Mouse (Mus musculus) ovary, postnatal 10 days (tissue): ENCODE data around the gene Moap1.
A peak's percentile ranks its signal among the peaks of the same experiment; 100 is the strongest.

Source experiments
- DNase-seq: peaks from one replicate; pipeline ENCODE4 v3.0.0; 2022; ENCODE audit warnings: low spot score

Moap1 gene

DNA sequence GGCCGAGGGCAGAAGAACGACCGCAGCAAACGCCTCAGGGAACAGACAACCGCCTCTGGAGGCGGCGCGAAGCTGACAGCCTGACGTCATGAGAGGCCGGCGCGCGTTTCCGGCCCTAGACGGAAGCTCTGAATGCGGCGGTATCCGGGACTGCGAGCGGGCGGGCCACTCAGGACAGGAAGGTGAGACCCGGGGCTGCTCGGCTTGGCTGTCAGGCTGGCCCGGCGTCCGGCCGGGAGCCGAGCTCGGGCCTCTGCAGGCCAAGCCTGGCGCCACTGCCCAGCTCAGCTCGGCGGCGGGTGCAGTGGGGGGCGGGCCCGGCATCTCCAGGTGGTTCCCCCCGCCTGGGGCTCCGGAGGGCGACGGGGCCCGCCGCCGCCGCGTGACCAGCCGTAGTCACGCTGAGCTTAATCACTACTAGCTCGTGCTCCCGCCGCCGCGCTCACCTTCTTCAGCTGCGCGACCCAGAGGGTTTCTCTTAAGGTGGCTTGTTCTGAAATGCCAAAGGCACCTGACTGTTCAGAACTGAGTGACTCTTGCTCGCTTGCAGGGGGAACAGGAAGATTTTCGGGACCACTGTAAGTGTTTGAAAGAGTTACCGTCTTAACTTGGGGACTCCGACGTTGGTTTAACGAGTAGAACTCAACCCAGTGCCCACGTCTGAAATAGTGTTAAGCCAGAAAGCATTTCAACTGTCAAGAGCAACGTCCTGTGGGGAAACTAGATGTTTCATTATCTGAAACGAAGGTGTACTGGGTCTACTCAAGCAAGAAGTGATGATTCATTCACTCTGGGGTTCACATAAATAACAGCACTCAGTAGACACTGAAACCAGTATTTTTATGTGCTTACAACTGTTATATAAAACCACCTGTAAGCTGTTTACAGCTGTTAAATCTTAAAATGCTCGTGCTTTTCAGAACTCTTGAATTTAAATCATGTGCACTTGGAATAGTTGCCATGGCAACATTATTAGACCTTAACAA, at the start of gene Moap1, which contains the start of gene Tmem251:
Gene Moap1, minus strand, starts transcription at position 73 of the 986 bp plus-strand sequence.
Gene Tmem251, plus strand, starts transcription at position 174 of the 986 bp plus-strand sequence.
- peak; percentile 68 for DNase-seq

DNA sequence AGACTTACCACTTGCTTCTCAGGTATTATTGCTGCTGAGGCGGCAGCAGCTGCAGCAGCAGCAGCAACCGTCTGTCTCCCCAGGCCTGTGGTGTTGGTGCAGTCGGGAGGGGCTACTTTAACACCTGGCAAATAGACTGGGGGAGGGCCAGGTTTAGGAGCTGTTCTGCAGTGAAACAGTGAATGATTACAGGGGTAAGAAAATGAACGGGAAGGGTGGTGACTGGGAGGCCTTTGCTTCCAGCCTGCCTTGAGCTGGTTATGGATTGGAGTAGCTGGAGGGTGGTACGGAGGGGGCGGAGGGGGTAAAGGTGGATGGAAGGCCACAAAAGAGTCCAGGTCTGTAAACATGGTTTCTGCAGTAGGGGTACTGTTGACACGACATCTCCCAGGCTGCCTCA, 44.5 kb upstream of the Moap1 start:
- DNase-seq = no peak

DNA sequence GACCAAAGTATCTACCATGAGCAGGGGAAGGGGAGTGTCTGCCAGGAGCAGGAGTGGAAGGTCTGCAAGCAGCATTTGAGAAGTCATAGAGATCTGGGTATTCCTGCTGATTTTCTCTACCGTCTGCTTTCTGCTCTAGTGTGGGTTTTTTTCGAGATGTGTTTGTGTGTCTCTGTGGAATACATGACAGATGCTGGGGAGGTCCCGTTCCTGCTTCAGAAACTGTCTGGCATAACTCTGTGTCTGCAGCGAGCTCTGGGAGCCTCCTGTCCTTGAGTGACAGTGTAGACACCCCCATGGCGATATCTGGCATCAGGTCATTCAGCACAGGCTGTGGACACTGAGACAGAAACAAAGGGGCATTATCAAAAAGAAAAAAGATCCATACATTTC, 42.1 kb upstream of the Moap1 start:
- DNase-seq = no peak

DNA sequence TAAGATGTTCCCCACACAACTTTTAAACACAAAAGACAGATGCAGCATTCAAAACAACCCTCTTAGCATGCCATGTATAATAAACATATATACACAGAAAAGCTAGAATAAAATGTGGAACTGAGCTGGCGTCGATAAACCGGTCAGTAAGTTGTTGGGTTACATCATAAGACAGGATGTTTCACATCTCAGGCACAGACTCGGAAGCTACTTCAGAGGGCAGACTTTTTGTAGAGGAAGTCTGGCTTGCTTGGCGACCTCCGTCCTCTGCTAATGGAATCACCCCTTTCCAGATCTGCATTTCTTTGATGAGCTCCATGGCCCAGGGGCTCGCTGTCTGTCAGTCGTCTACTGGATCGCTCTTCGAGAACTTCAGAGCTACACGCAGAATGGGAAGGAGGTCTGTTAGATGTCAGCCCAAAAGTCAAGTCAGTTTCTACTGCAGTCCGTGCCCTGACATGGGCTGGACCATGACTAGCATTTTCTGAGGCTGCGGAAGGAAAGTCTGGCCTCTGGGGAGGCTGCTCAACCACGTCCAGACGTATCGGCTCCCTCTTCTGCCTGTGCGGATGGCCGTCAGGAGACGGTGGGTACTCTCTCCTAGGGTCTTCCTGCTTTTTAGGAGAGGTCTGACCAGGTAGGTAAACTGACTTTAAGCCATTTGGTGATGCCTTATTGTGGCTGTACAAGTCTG, 41.6 kb upstream of the Moap1 start:
- DNase-seq = no peak

DNA sequence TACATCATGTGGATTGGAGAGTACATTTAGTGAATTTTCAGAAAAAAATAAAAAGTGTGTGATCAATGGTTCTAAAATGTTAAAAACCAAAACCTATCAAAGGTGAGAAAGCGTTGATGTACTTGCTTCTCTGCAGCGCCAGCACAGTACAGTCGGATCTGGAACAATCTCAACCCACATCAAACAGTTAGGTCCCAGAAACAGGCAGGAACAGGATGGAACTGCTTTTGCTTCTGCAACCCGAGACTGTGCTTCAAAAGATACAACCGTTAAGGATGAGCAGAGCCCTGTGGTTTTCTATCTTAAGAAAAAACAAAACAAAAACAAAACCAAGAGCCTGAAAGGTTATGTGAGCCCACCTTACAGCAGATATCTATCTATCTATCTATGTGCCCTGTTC, 39.4 kb upstream of the Moap1 start:
- no peak for DNase-seq

DNA sequence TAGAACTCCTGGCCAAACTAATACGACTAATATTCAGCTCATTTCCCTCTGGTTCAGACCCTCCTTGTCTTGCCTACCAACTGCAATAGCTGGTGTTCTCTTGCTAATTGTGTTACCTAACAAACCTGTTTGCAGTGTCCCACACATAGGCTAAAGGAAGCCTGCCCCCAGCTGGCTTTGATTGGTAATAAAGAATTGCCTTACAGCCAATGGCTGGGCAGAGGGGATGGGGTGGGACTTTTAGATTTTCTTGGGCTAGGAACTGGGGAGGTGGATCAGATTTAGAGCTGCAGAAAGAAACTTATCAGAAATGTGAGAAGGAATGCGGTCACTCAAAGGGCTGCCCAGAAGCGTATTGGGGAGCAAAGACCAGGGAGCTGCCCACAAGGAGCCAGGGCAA, 36.0 kb upstream of the Moap1 start:
- DNase-seq = no peak

DNA sequence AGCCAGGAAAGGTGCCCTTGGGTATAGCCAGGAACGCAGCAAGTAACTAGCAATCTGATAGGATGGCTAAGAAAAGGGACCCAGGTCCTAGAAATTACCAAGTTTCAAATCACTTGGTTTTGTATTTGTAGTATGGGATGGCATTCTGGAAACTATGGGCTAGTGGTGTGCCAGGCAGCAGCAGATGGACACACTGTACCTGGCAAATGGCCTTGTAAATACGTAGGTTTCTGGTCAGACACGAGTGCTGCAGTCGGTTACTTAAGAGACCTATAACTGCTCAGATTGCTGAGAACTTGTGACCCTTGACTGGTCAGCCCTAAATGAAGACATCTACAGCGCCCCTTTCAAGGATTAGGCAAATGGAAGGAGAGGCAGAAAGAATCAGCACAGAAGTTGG, 34.7 kb upstream of the Moap1 start:
- no peak for DNase-seq

DNA sequence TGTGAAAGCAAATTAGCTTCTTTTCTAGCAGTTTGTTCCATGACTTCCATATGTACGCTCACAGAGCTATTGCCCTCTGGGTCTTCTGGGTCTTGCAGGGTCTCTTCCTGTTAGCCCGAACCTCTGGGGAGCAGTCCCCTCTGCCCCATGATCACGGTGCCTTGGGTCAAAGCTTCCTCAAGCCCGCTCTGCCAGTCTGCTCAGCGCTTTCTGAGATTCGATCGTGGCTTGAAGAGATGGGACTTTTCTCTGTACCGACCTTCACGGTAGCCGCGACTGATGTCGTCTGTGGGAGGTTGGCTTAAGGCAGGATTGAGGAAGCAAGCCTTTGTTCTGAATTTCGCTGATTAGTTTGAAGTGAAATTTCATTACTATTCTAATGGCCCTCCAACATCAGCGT, 32.6 kb upstream of the Moap1 start:
- no peak for DNase-seq

DNA sequence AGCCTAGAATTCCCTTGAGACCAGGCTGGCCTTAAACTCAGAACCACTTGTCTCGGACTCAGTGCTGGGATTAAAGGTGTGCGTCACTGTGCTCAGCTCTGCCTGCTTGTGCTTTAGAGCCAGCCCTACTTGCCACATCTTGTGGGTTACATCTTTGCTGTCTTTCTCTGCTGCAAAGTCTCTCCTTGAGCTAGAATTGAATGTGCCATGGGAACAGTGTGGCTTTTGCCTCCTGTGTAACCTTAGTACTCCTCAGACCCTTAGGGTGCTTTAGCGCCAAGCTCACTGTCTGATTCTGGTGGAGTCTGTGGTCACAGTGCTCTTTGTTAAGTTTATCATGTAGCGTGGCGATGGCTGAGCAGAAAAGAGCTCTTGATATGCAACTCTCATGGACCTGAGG, 29.2 kb upstream of the Moap1 start:
- no peak for DNase-seq

DNA sequence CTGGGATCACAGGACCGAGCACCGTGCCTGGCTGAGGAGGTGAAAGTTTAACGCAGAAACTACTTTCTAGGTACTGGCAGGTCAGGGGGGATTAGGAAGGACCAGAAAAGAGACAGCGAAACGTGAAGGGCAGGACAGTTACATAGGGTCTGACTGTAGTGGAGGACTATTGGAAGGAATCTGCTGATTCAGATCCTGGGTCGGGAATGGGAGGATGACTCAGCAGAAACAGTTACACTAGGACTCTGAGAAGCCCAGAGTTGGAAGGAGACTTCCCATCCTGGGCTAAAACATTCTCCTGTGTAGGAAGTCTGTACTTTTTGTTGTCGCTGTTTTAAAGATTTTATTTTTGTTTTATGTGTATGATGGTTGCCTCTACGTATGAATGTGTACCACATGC, 28.1 kb upstream of the Moap1 start:
- no peak for DNase-seq

DNA sequence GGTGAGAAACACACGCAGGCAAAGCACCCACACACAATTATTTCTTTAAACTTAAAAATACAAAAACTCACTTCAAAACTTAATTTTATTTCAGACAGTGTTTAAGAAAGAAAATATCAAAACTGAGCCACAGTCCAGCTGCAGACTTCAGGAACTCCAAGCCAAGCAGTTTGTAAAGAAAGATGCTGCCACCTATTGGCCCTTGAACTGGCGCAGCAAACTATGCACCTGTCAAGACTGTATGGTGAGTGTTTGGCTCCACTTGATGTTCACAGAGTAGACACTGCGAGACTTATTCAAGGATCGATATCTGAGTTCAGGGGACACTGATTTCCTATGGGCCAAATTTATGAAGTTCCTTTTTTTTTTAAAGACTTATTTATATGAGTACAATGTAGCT, 25.5 kb upstream of the Moap1 start:
- no peak for DNase-seq

DNA sequence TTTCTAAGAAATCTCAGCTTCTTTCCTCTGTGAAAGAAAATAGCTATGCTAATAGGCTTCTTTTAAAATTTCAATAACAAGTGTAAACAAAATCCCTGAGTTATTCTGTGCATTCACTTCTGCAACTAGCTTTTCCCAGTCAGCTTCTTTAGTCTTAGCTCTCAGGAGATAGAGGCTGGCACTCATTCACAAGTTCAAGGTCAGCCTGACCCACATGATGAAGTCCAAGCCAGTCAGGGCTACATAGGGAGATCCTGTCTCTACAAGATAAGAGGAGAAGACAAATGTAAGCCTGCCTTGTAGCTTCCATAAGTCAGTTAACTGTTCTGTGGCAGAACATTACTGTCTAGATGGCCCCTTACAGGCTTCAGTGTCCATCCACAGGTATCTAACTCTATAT, 20.2 kb upstream of the Moap1 start:
- no peak for DNase-seq

DNA sequence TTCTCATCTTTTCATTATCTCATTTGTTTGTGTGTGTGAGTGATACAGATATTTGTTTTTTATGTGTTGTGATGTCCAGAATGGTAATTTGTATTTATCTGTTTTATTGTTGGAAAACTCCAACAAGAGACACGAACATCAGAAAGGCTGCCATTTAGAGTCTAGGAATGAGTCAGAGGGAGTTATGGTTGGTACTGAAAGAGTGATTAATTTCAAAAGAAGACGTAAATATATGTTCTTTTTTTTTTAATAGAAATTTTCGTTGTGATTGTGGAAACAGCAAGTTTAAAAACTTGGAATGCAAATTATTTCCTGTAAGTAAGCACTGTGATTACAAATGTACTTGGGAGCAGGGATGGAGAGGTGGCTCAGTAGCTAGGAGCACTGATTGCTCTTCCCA, 18.2 kb upstream of the Moap1 start:
- DNase-seq = no peak

DNA sequence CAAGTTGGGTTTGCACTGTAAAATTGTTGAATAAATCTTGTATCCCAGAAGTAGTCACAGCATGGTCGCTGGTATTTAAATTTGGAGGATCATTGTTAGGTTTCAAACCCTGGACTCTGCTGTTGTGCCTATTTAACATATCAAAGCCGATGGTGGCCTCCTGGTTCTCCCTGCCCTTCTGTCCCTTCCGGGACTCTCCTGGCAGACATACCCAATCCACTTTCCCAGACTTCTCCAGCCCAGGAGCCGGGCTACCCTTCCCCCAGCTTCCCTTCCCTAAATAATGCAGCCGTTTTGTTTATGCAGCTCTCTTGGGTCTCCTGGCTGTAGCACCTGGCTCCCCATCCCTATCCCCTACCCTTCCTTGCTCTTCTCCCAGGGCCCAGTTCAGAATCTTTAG, 15.5 kb upstream of the Moap1 start:
- DNase-seq = no peak

DNA sequence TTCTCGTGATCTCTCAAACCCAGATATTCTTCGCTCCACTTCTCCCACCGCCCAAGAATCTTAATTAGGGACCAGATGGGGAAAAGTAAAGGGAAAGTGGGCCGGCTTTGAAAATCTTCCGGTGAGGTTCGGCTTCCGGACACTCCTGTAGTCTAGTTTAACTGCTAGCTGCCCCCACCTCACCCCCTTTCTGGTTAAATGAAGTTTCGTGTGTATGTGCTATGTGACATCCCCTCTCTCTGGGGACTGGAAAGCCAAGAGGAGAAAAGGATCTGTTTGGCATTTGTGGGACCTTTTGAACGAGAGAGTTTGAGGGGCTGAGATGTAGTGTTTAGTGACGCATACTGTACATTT, 14.9 kb upstream of the Moap1 start, which contains the start of gene Gm20604:
Gene Gm20604, minus strand, starts transcription at position 270 of the 354 bp plus-strand sequence.
- no peak for DNase-seq

DNA sequence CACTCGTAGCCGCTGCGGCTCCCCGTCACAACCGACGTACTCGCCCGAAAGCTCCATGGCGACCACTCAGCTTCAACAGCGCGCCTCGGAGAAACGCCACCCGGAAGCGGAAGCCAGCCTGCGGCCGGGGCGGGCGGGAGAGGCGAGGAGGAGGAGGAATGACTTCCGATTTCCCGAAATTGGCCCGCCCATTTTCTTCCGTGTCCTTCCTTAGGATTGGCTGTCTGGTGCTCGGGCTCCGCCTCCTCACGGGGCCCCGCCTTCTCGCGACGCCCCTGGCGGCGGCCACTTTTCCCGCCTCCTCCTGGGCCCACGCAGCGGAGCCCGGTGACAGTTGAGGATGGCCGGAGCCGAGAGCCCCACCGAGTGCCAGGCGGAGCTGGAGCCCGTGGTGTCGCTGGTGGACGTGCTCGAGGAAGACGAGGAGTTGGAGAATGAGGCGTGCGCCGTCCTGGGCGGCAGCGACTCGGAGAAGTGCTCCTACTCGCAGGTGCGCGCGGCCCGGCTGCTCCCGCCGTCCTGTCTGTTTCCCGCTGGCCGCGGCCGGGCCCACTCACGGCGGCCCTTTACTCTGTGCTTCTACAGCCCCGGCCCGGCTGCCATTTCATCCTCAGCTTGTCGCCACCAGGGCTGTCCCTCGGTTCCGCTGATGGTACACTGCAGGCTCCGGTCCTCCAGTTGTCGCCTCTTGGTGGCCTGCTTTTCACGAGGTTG, 14.4 kb upstream of the Moap1 start, which contains the start of the genes Gm28051, Gon7 and Ubr7:
Gene Gm28051, minus strand, starts transcription at position 77 of the 714 bp plus-strand sequence.
Gene Gon7, minus strand, starts transcription at position 115 of the 714 bp plus-strand sequence.
Gene Ubr7, plus strand, starts transcription at position 279 of the 714 bp plus-strand sequence.
- peak; percentile 91 for DNase-seq

DNA sequence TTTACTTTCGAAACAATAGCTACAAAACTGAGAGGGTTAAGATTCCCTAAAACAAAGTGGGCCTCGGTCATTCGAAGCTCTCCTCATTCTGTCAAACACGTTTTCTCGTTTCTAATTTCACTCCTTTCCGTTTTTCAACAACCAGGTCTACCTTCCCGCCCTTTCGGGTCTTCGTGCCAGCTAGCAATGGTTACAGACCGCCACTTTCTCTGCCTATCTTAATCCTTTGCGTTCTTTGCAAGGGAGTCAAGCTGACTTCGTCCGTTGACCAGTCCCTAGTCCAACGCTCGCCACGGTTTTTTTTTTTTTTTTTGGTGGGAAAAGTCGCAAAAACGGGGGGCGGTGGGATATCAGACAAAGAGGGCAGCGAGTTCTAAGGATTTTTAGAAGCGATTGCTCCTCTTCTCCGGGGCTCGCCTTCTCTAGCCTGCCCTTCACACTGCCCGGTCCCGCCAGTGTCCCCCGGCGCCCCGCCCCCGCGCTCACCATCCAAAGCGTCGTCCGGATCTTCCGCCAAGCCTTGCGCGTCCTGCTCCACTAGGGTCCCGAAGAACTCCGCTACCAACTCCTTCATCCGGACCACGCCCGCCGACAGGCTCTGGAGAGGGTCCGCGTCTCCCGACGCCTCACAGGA, 13.7 kb upstream of the Moap1 start:
- no peak for DNase-seq

DNA sequence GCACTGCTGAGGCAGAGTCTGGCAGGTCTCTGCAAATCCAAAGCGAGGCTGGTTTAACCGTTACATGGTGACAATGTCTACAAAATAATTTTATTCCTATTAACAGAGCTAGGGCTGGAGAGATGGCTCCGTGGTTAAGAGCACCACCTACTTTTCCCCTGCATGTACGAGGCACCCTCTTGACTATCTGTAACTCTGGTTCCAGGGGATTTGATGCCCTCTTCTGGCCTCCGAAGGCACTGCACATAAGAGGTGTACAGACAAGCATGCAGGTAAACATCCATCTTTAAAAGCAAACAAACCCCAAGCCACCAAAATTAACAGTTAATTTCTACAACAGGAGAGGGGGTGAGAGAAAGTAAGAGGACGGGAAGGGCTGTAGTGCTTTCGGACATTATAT, 12.8 kb upstream of the Moap1 start:
- no peak for DNase-seq

DNA sequence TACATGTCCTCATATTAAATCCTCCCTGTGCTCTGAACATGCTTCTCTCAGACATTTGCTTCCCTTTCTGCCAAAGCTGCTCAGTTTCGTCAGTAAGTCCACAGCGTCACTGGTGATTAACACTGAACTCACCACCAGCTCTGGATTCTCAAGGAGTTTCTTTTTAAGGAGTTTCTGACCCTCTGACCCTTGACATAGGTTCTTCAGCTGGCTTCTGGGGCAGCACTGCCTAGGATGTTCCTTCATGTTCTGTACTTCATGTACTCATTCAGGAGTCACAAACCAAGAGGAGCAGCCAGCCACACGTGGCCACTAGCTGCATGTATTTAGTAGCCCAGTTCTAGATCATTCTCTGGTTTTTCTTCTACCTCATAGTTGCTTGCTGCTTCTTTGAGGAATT, 4.8 kb upstream of the Moap1 start:
- DNase-seq = no peak

DNA sequence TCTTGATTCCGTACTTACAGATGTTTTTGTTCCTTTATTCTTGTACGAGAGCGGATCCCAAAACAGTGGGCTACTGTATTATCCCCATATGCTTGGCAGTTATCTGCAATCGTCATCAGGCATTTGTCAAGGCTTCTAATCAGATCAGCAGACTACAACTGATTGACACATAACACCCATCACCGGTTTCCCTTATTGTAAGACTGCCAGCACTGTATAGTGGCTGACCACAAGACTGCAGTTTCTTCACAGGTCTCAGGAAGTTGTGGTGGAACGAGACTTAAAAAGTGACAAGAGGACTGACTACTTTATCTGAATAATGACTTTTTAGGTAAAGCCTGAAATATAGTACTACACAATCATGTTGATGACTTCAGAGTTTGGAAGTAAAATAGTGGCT, 1.4 kb upstream of the Moap1 start:
- DNase-seq = no peak

DNA sequence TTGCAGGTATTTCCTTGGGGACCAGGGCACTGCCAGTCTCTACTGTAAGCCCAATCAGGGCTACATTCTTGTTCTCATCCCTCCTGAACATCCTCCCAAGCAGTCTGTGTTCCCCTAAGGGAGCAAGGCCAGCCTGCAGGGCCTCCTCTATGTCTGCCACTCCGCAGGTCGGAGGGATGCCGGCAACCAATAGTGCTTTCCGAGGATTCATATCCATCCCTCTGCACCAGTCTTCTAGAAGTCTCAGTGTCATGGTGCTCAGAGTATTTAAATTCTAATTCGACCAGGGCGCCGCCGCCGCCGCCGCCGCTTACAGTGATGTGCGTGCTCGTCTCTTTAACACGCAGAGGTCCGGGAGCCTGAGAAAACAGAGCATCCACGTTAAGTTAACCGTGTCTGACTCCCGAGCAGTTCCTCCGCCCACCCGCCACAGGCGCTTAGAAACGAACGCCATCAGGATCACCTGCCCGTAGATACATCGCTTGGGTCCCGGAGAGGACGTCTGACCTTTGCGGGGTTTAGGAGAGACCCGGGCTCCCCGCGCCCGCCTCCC, 349 bp downstream of the Moap1 start:
- no peak for DNase-seq

DNA sequence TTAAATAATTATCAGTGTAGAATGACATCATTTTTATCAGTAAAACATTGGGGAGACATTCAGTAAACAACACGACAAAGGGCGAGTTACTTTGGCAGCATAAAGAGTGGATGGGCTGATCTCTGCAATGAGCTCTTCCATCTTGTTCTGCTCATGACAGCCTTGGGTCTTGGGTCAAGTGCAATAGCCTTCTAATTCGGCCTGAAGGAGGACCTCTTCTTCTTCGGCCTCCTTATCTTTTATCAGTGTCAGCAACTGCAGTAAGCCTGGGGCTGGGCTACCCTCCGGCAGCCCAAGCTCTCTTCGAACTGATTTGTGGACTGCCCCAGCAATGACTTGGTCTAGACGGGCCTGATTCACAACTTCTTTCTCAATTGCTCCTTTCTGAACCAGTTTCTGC, 1.4 kb downstream of the Moap1 start:
- no peak for DNase-seq
